Comparison of ENCODE assay signal across 9 mouse cellular contexts in genomic region chr2:75589452-75589851, GRCm38 (mm10).
DNase-seq lines count a peak whose midpoint lies in the region; ATAC-seq lines count a peak whose summit lies in the region.
"Had no signal": no experiment of that assay in that cellular context is flagged by ENCODE, and none has a peak within 500 bp of the region (broad histone marks: within the 10 kb centered on the region; RNA-seq: fewer than 3 reads in every experiment).

No protein-coding gene starts in this region.

- H3K36me3 ChIP-seq in midbrain, embryonic 16.5 days (ENCODE audit: control insufficient read depth, insufficient read depth, low read length), result no peaks in the 10 kb centered on the region

- WGBS in midbrain, embryonic 16.5 days, result 4% methylated on average over 19 of the region's 19 CpGs

- H3K9ac ChIP-seq in midbrain, embryonic 16.5 days (ENCODE audit: low read depth, low read length), result no peak overlapping the region; the same call in 1 of the 2 replicates

- ATAC-seq in frontal cortex, adult (ENCODE audit: low TSS enrichment), result no peak
- peak; percentile 88 for ATAC-seq in midbrain, embryonic 16.5 days

- peak; percentile 16 to 33 for DNase-seq in frontal cortex, postnatal 14 days (ENCODE audit: low spot score in 2 of 2)
- peak; percentile 33 to 48 for DNase-seq in urinary bladder, postnatal 36 days (ENCODE audit: low spot score in 2 of 2)
- no peak for DNase-seq in urinary bladder, postnatal 10 days (ENCODE audit: low spot score)
- DNase-seq in kidney, postnatal 10 days, result peak; percentile 64
- DNase-seq in ovary, postnatal 10 days (ENCODE audit: low spot score), result no peak
- DNase-seq in spleen, postnatal 14 days (ENCODE audit: low spot score in 2 of 2), result no peak

- H3K9me3 ChIP-seq in midbrain, embryonic 16.5 days (replicated peaks; ENCODE audit: control insufficient read depth, low read length, poor library complexity, severe bottlenecking), result no peaks in the 10 kb centered on the region

- H3K4me1 ChIP-seq in midbrain, embryonic 16.5 days (ENCODE audit: control insufficient read depth, insufficient read depth, low read length), result peaks cover 6% of the 10 kb centered on the region

- H3K27ac ChIP-seq in midbrain, embryonic 16.5 days (ENCODE audit: low read length), result no peak overlapping the region

- H3K4me3 ChIP-seq in midbrain, embryonic 16.5 days (ENCODE audit: low read depth, low read length), result peak overlapping the region; percentile 1; the same call in 1 of the 2 replicates

- peak overlapping the region; percentile 38 for H3K4me2 ChIP-seq in midbrain, embryonic 16.5 days (ENCODE audit: low read length)

- no peaks in the 10 kb centered on the region for H3K27me3 ChIP-seq in midbrain, embryonic 16.5 days (ENCODE audit: control insufficient read depth, insufficient read depth, low read depth, low read length)
- H3K27me3 ChIP-seq: CH12.LX had no signal

Comparison
In these comparisons a context has a peak if more than half of its experiments do, and no peak if none do; other contexts are left out.
1. DNase-seq: peak in frontal cortex, postnatal 14 days (2 of 2), urinary bladder, postnatal 36 days (2 of 2) and kidney, postnatal 10 days (single experiment); none in urinary bladder, postnatal 10 days (single experiment), ovary, postnatal 10 days (single experiment) and spleen, postnatal 14 days (0 of 2).